Mouse (Mus musculus) embryonic facial prominence, embryonic 11.5 days (tissue): ENCODE data around the gene Ankrd23. TPM values are rescaled to one million over a fixed set of nuclear protein-coding genes. Genes with fewer than 3 reads are reported as not detected.

ENCODE experiments used
- ATAC-seq: fragments of 200-750 bp; cut with Nextera tagmentation; replicated peaks from 2 replicates; pipeline ENCODE4 v1.8.0; 2017; ENCODE audit warnings: low read depth; ENCODE audit not compliant: insufficient number of reproducible peaks, low FRiP score, low TSS enrichment
- DNase-seq: peaks from one replicate; pipeline ENCODE4 v3.0.0-alpha.2; 2015; ENCODE audit warnings: low spot score
- H3K27ac ChIP-seq: fragments of 300-500 bp; sonication (generic); replicated peaks from 2 replicates; pipeline ENCODE4 v1.5.1; 2014; ENCODE audit warnings: mild to moderate bottlenecking, low read depth, low read length, control low read depth
- H3K27me3 ChIP-seq: fragments of 300-500 bp; sonication (generic); 2 replicates; pipeline ENCODE4 v1.6.1; 2014; ENCODE audit warnings: mild to moderate bottlenecking, low read length, moderate library complexity, mixed read lengths; ENCODE audit not compliant: control insufficient read depth, insufficient read depth
- H3K36me3 ChIP-seq: fragments of 300-500 bp; sonication (generic); replicated peaks from 2 replicates; pipeline ENCODE4 v1.6.1; 2014; ENCODE audit warnings: low read depth, mild to moderate bottlenecking, low read length, moderate library complexity, mixed read lengths; ENCODE audit not compliant: control insufficient read depth, insufficient read depth
- H3K4me1 ChIP-seq: fragments of 300-500 bp; sonication (generic); 2 replicates; pipeline ENCODE4 v1.6.1; 2014; ENCODE audit warnings: low read length, mixed read lengths; ENCODE audit not compliant: control insufficient read depth, insufficient read depth
- H3K4me2 ChIP-seq: fragments of 300-500 bp; sonication (generic); 2 replicates; pipeline ENCODE4 v1.6.1; 2014; ENCODE audit warnings: low read depth, mild to moderate bottlenecking, control low read depth, low read length, moderate library complexity
- H3K4me3 ChIP-seq: fragments of 300-500 bp; sonication (generic); 2 replicates; pipeline ENCODE4 v1.5.1; 2014; ENCODE audit warnings: low read depth, low read length, control low read depth
- H3K9ac ChIP-seq: fragments of 300-500 bp; sonication (generic); replicated peaks from 2 replicates; pipeline ENCODE4 v1.6.1; 2014; ENCODE audit warnings: mild to moderate bottlenecking, control low read depth, low read length
- H3K9me3 ChIP-seq: fragments of 300-500 bp; sonication (generic); replicated peaks from 2 replicates; pipeline ENCODE4 v1.6.1; 2016; ENCODE audit warnings: mild to moderate bottlenecking, low read length, inconsistent platforms, mixed read lengths; ENCODE audit not compliant: control insufficient read depth
- WGBS: fragments of 180-500 bp; shearing (Covaris S2); extraction: QIAGEN DNeasy Blood & Tissue Kit; methylation state at CpG from one replicate; pipeline ENCODE4 v1.1.7; 2014; 5-methylcytosine and 5-hydroxymethylcytosine counted together
- polyA plus RNA-seq: library from polyadenylated mRNA; unstranded; fragments of >200 nt; fragmentation: Nextera tagmentation; extraction: Ambion mirVana; gene quantifications from 2 replicates; pipeline ENCODE4 v1.2.1, GENCODE M21; 2014

Gene Ankrd23
- polyA plus RNA-seq, 1 experiment from 2014 or later, result 4.6 TPM

DNA sequence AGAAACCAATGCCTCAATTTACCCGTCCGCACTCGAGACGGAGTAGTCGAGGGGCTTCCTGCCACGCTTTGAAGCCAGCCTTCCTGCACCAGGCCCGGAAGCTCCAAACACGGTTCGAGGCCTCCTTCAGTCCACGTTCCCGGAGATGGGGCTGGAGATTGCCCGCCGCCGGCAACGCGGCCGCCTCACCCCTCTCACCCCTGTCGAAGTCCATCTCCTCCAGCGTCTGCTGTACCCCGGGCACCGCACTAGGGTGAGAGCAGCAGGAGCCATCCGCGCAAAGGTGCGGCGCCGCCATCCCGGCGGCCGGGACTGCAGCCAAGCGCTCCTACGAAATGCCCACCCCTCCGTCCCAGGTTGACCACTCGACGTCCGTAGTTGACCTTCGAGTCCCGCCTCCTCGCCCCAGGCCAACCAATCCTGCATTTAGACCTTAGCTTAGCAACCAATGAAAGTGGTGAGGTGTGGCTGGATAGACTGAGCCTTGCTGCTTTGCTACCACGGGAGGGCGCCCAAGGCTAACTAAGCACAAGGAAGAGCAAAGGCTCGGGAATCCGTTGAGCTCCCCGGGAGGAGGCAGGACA, 10.3 kb upstream of the Ankrd23 start, which contains the start of gene Ankrd39:
Gene Ankrd39 (minus strand): TSS at position 558 of the 584 bp plus-strand sequence.
- Histone ChIP-seq H3K4me1 (peaks cover 10% of the 10 kb centered on the region), H3K4me2 (peak within 1 kb of the TSS; percentile 81), H3K27me3 (no peaks in the 10 kb centered on the region), H3K9ac (peak within 1 kb of the TSS; percentile 84), H3K4me3 (peak within 1 kb of the TSS; percentile 67), H3K36me3 (peaks cover 18% of the 10 kb centered on the region), H3K27ac (peak within 1 kb of the TSS; percentile 52), H3K9me3 (no peaks in the 10 kb centered on the region)
- peak; percentile 99 for DNase-seq
- ATAC-seq, result peak; percentile 95
- WGBS, result under 1% methylated on average over 43 of the region's 43 CpGs

GRCm38 (mm10) chr1:36545845-36546600, 9.3 kb upstream of the Ankrd23 start:
- ATAC-seq (no peak), DNase-seq (no peak)
- no peak overlapping the region for H3K27ac ChIP-seq
- H3K4me2 ChIP-seq, result peak overlapping the region; percentile 81
- H3K4me1 ChIP-seq, result peaks cover 10% of the 10 kb centered on the region
- H3K4me3 ChIP-seq, result peak overlapping the region; percentile 67
- 73% methylated on average over 19 of the region's 19 CpGs for WGBS
- H3K27me3 ChIP-seq, result no peaks in the 10 kb centered on the region
- peaks cover 10% of the 10 kb centered on the region for H3K36me3 ChIP-seq
- peak overlapping the region; percentile 84 for H3K9ac ChIP-seq
- H3K9me3 ChIP-seq, result no peaks in the 10 kb centered on the region

DNA sequence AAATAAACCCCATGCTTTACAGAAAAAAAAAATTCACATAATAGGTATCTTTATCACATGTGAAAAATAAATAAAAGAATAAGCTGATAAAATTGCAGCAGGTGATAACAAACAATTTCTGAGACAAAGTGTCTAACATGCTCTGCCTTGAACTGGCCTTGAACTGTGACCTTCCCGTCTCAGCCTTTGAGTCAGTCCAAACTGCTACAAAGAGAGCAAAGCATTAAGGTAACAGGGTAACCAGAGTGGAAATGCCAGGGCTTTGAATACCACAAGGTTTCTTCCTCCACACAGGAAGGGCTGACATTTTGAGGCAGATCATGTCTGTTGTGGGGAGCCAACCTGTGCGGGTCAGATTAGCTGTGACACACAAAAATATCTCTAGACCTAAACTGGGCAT, 8.7 kb upstream of the Ankrd23 start:
- whole genome bisulfite sequencing, result 71% methylated on average over 2 of the region's 2 CpGs
- no peak for ATAC-seq
- H3K9ac ChIP-seq, result no peak overlapping the region

DNA sequence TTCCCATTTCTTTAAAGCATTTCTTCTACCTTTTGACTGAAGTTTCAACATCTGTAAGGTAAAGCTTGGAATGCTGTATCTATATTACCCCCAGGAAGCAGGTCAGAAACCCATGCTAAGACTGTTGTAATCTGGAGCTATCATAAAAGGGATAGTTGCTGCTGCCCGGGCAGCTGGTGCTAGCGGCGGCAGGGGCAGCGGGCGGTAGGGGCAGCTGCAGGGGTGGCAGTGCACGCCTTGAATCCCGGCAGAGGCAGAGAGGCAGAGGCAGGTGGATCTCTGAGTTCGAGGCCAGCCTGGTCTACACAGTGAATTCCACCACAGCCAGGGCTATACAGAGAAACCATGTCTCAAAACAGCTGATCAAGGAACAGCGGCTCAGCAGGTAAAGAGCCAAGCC, 6.2 kb upstream of the Ankrd23 start:
- Histone ChIP-seq H3K4me3 (no peak overlapping the region), H3K36me3 (no peaks in the 10 kb centered on the region; the same call in 1 of the 2 replicates), H3K9ac (no peak overlapping the region), H3K27ac (no peak overlapping the region), H3K27me3 (no peaks in the 10 kb centered on the region), H3K4me1 (peaks cover 4% of the 10 kb centered on the region), H3K4me2 (no peak overlapping the region), H3K9me3 (no peaks in the 10 kb centered on the region)
- DNase-seq, result no peak
- ATAC-seq, result no peak
- WGBS, result 94% methylated on average over 9 of the region's 9 CpGs

More for the DNA sequence above, 8.7 kb upstream of the Ankrd23 start:
- H3K4me3 ChIP-seq, result no peak overlapping the region
- no peak for DNase-seq
- no peak overlapping the region for H3K4me2 ChIP-seq
- no peaks in the 10 kb centered on the region for H3K27me3 ChIP-seq
- H3K36me3 ChIP-seq, result peaks cover 7% of the 10 kb centered on the region
- no peaks in the 10 kb centered on the region for H3K9me3 ChIP-seq
- H3K27ac ChIP-seq, result no peak overlapping the region
- H3K4me1 ChIP-seq, result peaks cover 10% of the 10 kb centered on the region

DNA sequence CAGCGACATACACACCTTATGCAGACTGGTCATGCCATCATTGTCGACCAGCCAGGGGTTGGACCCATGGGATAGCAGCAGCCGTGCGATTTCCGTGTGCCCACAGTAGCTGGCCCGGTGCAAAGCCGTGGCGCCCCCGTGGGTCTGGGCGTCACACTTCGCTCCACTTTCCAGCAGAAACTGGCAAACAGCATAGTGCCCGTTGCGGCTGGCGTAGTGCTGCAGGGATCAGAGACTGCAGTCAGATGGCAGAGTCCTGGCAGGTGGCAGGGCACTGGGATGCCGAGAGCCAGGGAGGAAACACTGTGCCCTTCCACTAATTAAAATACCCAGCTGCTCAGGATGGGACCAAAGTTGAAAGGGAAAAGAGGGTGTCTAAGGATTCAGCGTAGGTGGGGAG, 5.2 kb upstream of the Ankrd23 start:
- H3K4me2 ChIP-seq, result no peak overlapping the region
- no peaks in the 10 kb centered on the region for H3K9me3 ChIP-seq
- H3K4me1 ChIP-seq, result no peaks in the 10 kb centered on the region
- no peak for DNase-seq
- no peak overlapping the region for H3K9ac ChIP-seq
- H3K27ac ChIP-seq, result no peak overlapping the region
- 98% methylated on average over 16 of the region's 16 CpGs for WGBS
- no peaks in the 10 kb centered on the region for H3K27me3 ChIP-seq
- H3K4me3 ChIP-seq, result no peak overlapping the region
- ATAC-seq, result no peak
- H3K36me3 ChIP-seq, result no peaks in the 10 kb centered on the region; the same call in 1 of the 2 replicates

GRCm38 (mm10) chr1:36540807-36541206, 4.1 kb upstream of the Ankrd23 start:
- Histone ChIP-seq H3K9me3 (no peaks in the 10 kb centered on the region), H3K4me1 (no peaks in the 10 kb centered on the region), H3K9ac (no peak overlapping the region), H3K27me3 (no peaks in the 10 kb centered on the region), H3K4me3 (no peak overlapping the region), H3K27ac (no peak overlapping the region), H3K36me3 (no peaks in the 10 kb centered on the region; the same call in 1 of the 2 replicates), H3K4me2 (no peak overlapping the region)
- ATAC-seq (no peak), DNase-seq (no peak)
- 91% methylated on average over 12 of the region's 12 CpGs for WGBS

GRCm38 (mm10) chr1:36540132-36540531, 3.4 kb upstream of the Ankrd23 start:
- DNase-seq (no peak), ATAC-seq (no peak)
- H3K36me3 ChIP-seq, result no peaks in the 10 kb centered on the region; the same call in 1 of the 2 replicates
- H3K4me3 ChIP-seq, result no peak overlapping the region
- H3K27me3 ChIP-seq, result no peaks in the 10 kb centered on the region
- H3K9me3 ChIP-seq, result no peaks in the 10 kb centered on the region
- no peak overlapping the region for H3K9ac ChIP-seq
- H3K4me2 ChIP-seq, result no peak overlapping the region
- WGBS, result 87% methylated on average over 11 of the region's 11 CpGs
- no peak overlapping the region for H3K27ac ChIP-seq
- H3K4me1 ChIP-seq, result no peaks in the 10 kb centered on the region

- H3K4me1 ChIP-seq, result no peaks in the 10 kb centered on the region
- H3K27me3 ChIP-seq, result no peaks in the 10 kb centered on the region
- no peaks in the 10 kb centered on the region; the same call in 1 of the 2 replicates for H3K36me3 ChIP-seq
- no peak within 1 kb of the TSS for H3K27ac ChIP-seq
- no peaks in the 10 kb centered on the region for H3K9me3 ChIP-seq
- H3K4me2 ChIP-seq, result no peak within 1 kb of the TSS
- ATAC-seq (no peak), DNase-seq (no peak)
- H3K9ac ChIP-seq, result no peak within 1 kb of the TSS
- no peak within 1 kb of the TSS for H3K4me3 ChIP-seq
- WGBS, result 43% methylated on average over 9 of the region's 9 CpGs
Measured at GRCm38 (mm10) chr1:36539186-36539585, 2.5 kb upstream of the Ankrd23 start, which contains the start of gene Gm42417. TSS of gene Gm42417 (minus strand) at chr1:36539429.
